Mouse (Mus musculus): ENCODE results near the gene Eif2d.
A peak's percentile ranks its signal among the peaks of the same experiment; 100 is the strongest.

The Eif2d gene

GRCm38 (mm10) chr1:131184253-131184955 lies 31.4 kb downstream of the Eif2d start:
- no peak for DNase-seq (ENCODE audit: low spot score in 2 of 2)

GRCm38 (mm10) chr1:131184956-131185660 lies 32.1 kb downstream of the Eif2d start:
- no peak for DNase-seq (ENCODE audit: low spot score in 2 of 2)

GRCm38 (mm10) chr1:131185821-131186506 lies 33.0 kb downstream of the Eif2d start:
- no peak for DNase-seq (ENCODE audit: low spot score in 2 of 2)

DNA sequence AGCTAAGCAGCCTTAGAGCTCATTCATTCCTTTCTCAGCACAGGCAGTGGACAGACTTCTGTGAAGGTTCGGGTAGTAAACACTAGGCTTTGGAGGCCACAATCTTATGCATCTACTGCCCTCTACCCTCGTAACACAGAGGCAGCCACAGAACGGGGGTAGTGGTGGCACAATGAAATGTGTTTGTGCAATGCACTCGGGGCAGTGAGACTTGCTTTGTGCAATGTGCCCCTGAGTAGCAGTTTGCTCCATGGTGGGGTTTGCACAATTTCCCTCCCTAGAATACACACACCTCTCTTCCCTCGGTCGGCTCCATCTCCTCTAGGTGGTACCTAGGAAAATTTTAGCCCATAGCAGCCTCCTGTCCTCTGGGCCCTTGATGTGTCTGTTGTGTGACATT lies 34.0 kb downstream of the Eif2d start:
- DNase-seq (ENCODE audit: low spot score in 2 of 2), result no peak

DNA sequence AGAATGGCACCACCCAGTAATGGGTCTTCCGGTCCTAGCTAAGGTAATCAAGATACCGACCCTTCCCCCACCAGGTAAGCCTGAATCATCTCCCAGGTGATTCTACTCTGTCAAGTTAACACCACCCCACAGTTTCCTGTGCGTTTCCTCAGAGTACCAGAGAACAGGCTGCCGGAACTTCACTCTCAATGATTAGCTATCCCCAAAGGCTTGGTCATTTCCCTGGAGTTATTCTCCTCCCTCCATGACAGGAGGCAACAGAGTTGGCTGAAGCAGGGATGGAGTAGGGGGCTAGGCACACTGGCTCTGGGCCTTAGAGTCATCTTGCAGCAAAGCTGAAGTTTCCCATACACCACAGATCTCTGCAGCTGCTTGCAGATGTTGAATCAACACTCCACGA lies 34.9 kb downstream of the Eif2d start:
- no peak for DNase-seq (ENCODE audit: low spot score in 2 of 2)

DNA sequence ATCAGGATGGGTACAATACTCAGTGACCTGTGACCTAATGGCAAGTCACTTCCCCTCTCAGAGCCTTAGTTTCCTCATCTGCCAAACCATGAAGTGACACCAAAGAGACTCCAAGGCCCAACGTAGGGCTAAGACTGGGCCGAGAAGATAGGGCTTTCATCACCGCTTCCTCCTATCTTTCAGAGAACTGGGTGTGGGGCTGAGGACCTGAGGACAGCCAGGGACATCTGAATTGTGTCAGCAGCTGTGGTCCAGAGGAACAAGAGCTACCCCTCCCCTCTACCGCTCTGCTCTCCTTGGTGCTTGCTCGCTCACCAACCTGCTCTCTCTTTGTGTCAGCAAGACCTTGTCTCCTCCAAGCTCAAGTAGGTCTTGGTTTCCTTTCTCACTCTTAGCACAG lies 35.7 kb downstream of the Eif2d start:
- no peak for DNase-seq (ENCODE audit: low spot score in 2 of 2)

- no peak for DNase-seq (ENCODE audit: low spot score in 2 of 2)
Observed at GRCm38 (mm10) chr1:131193746-131194145, 40.8 kb downstream of the Eif2d start.

- no peak for DNase-seq (ENCODE audit: low spot score in 2 of 2)
Observed at GRCm38 (mm10) chr1:131195653-131196052, 42.7 kb downstream of the Eif2d start.

- DNase-seq (ENCODE audit: low spot score in 2 of 2), result no peak
Observed at GRCm38 (mm10) chr1:131196107-131196506, 43.1 kb downstream of the Eif2d start.

GRCm38 (mm10) chr1:131198417-131198960 lies 45.5 kb downstream of the Eif2d start:
- DNase-seq (ENCODE audit: low spot score in 2 of 2), result no peak

DNA sequence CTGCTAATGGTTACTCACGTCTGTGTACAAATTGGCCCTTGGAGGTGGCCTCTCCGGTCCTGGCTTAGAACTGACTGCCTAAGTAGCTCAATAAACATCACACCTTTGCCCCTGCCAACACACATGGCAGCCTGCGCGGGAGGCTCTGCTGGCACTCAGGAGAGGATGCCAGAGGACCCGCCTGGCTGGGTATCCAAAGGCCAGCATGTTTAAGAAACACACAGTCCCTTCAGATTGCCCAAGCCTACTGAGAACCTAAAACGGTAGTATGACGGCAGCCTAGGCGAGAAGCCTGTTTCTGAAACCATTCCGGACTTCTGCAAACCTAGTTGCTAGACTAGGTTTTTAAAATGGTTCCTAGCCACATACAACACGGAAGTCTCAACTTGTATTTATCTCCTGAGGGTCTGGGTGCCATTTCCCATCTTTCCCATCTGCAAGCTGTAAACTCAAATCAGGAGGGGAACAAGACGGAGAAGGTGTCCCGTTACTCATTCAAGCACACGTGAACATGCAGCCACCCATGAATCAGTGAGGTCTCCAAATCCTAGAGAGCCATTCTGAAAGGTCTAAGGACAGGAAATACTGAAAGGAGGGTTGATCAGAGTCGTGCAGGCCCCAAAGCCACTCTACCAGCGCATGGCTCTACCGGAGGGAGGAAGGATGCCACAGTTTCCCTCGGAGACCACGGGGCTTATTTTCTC lies 46.3 kb downstream of the Eif2d start:
- no peak for DNase-seq (ENCODE audit: low spot score in 2 of 2)

GRCm38 (mm10) chr1:131199976-131200375 lies 47.0 kb downstream of the Eif2d start:
- DNase-seq (ENCODE audit: low spot score in 2 of 2), result no peak

DNA sequence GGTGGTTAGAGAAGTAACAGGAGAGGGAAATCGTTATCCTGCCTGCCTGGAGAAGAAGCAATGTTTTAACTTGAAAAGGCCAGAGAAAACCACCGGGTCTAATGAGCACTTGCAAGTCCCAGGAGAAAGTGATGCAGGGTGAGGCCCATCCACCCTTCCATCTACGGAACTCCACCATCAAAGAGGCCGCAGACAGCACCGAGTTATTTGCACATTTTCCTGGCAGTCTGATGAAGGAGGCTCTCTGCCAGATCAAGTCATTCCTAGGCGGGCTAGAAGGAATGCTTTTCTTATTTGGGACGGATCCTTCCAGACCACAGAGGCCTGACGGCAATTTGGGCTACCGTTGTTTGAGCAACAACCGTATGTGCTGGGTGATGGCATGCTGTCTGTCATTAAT lies 47.6 kb downstream of the Eif2d start:
- DNase-seq (ENCODE audit: low spot score in 2 of 2), result no peak

DNA sequence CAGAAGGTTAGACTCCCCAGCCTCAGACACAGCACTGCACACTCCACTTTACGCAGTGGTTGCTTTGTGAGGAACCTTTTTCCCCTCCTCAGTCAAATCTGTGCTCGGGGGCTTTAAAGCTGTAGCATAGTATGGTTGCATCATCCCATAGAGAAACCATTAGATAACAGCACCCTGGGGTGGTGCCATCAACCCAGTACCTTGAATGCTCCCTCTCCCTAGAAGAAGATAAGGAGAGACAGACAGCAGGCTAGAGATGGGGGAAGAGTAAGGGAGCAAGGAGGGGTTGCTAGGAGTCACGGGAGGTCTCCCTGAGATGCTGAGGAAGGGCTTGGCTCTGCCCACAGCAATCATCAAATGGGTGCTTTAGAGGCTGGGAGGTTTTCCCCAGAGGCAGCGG lies 48.4 kb downstream of the Eif2d start:
- DNase-seq (ENCODE audit: low spot score in 2 of 2), result no peak

GRCm38 (mm10) chr1:131204461-131204860 lies 51.5 kb downstream of the Eif2d start:
- no peak for DNase-seq (ENCODE audit: low spot score in 2 of 2)

DNA sequence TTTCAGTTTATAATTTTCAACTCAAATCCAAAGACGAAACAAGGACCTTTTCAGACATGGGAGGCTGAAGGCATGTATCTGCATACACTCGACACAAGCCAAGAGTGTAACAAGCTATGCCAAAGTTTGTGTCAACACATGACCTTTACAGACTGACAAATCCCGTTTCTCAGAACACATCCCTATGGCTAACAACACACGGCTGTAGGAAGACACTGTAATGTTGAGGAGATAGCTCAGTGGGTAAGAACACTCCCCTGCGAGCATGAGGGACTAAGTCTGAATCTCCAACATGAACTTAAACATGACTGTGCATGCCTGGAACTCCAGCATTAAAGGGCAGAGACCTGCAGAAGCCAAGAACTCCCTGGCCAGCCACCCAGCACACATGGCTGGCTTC lies 53.4 kb downstream of the Eif2d start:
- DNase-seq (ENCODE audit: low spot score in 2 of 2), result no peak

DNA sequence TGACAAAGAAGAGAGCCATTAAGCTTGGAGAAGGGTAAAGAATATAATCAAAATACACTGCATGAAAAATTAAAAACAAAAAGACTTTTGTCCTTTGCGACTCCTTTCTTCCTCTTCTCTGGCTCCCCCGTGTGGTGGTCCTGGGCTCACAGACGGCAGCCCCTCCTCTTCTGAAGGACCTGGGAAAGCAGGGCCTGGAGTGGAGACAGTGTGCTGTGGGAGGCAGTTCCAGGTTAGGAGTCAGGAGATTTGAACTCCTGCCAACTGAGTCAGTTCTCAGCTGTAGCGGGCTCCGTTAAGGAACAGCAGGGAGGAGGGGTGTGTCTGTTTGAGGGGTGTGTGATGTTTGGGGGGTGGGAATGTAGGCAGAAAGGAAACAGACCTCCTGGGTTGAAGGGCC lies 54.5 kb downstream of the Eif2d start:
- peak in 1 of 2 experiments; percentile 43 for DNase-seq (ENCODE audit: low spot score in 2 of 2)

DNA sequence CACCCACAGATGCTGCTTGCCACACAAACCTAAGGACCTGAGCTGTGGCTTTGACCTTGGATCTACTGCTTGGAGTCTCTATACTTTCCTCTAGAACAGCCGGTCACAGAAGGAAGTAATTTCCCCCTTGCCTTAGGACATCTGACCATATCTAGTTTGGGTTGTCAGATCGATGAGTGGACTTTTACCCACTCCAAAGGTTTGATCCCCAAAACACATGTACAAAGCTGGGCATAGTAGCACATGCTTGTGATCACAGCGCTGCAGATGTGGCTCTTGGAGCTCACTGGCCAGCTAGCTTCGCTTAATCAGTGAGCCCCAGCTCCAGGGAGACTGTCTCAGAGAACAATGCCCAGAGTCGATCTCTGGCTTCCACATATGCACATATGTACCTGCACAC lies 55.1 kb downstream of the Eif2d start:
- DNase-seq (ENCODE audit: low spot score in 2 of 2), result no peak

DNA sequence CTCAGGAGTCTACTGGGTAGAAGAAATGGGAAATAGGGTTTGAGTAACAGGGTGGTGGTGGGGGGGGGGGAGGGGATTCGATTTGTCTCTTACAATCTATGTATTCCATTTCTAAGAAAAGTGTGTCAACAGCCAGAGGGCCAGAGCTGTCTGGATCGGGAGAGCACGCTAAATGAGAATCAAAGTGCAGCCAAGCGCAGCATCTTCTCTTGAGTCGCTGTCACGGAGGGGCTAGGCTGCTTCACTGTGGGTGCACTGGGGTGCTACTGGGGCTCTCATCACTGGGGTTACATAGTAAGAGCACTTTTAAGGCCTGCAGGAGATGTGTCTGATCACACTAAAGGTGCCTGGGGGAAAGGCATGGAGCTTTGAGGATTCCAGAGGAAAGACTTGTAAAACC lies 55.8 kb downstream of the Eif2d start:
- no peak for DNase-seq (ENCODE audit: low spot score in 2 of 2)

DNA sequence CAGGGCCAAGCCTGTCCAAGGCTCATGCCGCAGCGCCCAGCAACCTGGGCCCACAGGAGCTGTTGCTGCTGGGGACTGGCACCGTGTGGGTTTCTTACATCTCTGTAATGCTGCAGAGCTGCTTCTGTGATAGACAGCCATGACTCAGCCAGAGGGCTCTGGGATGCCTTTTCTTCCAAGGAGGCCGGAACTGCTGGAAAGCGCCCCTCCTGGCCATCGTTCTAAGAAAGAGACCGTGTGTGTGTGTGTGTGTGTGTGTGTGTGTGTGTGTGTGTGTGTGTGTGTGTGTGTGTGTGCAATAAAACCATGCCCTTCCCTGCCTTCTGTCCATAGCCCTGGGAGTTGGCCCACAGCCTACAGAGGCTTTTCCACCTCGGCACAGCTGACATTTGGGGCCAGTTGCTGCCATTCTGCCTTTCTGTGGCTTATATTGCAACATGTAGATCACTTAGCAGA lies 57.0 kb downstream of the Eif2d start:
- no peak for DNase-seq (ENCODE audit: low spot score in 2 of 2)

GRCm38 (mm10) chr1:131211655-131212054 lies 58.7 kb downstream of the Eif2d start:
- DNase-seq (ENCODE audit: low spot score in 2 of 2), result no peak

- DNase-seq (ENCODE audit: low spot score in 2 of 2), result no peak
Observed at GRCm38 (mm10) chr1:131212956-131213355, 60.0 kb downstream of the Eif2d start.

Data from frontal cortex, postnatal 25 days (tissue).